Mouse (Mus musculus) cerebellum, adult 11-12 months (tissue): ENCODE results near the gene Ldhal6b.
A peak's percentile ranks its signal among the peaks of the same experiment; 100 is the strongest.

Experiments used
- DNase-seq: peaks from one replicate; pipeline ENCODE4 v3.0.0; 2022

Ldhal6b gene

DNA sequence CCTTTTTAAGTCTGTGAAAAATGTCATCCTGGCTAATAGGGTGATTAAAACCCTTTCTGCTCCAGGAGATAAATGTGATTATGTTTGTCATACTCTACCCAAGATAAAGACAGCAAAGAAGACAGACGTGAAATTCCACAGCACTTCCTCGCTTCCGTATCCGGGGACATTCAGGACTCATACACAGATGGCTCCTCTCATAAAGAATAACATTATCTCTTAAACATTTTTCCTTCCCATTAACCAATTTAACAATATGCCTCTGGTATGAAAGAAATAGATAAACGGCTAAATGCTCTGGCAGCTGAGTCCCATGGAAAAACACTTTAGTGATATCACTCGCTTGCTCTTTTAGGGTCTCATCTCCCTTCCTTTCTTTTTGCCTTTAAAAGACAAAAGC lies 11.5 kb downstream of the Ldhal6b start:
- DNase-seq: no peak

DNA sequence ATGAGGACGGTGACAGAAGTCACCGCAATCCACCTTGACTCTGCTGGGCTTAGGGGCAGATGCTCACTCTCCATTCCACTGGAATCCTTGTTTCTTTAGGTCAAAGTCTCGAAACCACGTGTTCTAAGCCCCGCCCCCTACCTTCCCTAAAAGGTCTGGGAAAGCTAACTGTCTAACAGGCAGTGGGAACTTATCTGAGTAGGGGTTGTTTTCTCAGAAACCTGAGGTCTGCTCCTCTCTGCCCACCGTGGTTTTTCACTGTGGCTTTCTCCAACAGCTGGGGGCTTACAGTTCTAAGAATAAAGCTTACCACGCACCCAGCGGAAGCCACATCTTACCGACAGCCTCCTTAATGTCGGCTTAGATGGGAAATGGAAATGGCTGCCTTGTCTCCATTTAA lies 12.0 kb downstream of the Ldhal6b start:
- DNase-seq: no peak

DNA sequence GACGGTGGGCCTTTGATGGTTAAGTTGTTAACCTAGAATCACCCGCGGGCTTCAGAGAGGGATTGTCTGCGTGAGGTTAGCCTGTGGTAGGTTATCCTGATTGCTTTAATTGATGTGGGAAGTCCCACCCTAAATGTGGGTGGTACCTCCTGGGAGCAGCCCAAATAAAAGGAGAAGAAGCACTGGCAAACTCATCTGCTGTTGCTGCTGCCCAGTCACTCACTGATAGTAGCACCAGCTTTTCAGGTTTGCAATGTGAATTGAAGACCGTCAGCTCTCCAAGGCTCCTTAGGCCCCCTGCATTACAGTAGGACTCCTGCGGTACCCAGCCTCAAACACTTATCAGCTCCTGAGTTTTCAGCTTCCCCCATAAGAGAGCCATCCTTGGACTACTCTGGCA lies 14.7 kb downstream of the Ldhal6b start:
- no peak for DNase-seq

DNA sequence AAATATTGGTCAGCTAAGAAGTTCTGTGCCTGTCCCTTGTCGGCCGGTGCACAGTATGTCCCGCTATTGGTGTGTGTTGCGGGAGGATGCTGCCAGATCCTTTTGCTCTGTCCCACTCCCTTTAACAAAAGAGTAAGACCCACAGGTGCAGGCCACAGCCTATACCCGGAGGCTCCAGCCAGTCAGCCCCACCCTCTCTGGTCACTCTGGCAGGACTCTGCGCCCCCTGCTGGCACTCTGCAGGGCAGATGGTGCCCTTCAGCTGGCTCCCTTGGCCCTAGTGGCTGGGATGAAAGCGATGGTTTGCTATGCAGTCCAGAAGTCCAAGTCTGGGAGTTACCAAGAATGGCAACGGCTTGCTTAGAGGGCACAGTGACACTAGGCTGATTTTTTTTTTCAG lies 15.9 kb downstream of the Ldhal6b start:
- peak; percentile 88 for DNase-seq

DNA sequence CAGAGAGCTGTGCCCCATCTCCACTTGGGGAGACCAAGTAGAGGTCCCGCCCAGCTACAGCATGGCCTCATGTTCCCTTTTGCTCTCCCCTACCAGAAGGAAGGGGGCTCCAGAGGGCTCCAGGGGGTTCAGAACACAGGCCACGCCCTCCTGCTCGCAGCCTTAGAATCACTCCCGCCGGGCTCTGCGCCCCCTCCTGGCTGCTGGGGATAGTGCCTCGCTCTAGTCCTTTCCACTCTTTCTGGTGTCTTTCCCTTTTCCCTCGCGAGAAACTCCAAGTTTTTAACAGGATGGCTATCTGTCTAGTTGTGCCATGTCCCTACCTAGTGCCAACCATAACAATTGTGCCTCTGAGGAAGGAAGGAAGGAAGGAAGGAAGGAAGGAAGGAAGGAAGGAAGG lies 16.5 kb downstream of the Ldhal6b start:
- DNase-seq: peak; percentile 47

DNA sequence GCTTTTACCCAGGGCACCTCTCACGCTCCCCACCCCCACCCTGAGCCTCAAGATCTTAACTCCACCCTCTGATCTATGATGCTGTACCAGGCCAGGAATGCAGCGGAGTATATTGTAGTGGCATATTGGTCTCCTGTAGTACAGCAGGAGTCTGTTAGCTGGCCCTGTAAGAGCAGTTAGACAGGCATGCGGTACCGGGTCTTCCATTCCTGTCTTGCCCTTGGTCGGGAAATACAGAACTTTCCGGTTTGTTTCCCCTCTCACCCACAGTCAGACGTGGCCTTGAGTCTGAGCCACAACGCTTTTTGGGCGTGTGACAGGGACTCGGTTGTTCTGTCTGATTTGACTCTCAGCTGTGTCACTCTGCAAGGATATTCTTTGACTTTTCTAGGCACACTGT lies 17.3 kb downstream of the Ldhal6b start:
- no peak for DNase-seq

DNA sequence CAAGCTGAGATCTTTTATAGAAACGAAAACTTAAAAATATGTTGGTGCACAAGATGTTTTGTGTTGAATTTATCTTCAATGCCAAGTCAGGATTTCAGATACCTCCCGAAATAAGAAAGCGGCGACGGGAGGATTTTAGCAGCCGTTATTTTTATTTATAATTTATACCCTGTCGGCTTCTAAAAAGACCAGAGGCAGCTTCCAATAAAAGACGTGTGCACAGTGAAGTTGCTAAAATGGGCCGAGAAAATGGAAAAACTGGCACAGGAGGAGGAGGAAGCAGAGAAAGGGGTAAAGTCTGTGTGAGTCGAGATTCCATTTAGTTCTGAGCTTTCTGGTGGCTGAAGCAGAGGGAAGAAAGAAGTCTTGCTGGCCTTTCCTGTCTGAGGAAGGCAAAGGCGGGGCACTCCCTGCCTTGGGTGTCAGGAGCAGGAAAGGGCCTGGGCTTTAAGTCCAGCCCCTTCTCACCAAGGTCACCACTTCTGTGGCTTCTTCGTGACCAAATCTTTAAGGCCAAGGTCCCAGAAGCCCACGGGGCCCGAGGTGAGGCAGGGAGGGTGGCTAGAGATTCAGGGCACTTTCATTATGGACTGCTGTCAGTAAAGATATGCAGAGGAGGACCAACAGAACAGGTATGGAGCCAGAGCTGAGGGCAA lies 18.0 kb downstream of the Ldhal6b start:
- DNase-seq: no peak

DNA sequence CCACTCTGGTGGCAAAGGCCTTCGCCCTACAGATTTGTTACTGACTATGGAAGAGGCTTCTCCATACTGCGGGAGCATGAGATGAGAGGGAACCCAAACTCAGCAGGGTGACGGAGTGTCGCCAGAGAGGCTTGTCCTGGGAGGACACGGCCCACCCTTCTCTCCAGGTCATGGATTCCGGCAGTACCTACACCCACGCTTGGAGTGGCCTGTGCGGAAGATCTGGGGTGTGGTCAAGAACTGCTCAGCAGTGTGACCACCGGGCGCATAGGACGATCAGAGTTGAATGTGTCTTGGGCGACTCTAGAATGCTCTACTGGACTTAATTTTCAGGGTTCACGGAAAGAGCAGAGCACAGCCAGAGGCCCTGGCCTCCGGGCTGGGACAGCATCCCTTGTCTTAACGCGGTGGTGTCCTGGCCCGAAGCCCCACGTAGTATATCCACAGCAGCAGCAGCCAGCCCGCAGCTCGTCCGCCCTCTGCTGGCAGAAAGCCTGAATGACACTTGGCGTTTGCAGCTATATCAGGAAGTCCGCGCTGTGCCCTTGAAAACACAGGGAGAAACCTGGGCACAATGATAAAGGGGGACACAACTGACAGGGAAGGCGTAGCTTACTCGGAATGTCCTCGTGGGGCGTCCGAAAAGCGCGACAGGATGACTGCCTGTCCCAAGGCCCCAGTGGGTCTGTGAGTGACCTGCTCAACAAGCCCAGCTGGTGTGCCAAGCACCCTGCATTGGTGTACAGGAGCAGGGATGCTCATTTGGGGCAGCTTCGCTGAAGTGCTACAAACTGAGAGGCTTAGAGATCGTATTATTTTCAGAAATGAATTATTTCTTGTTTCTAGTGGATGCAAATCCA lies 21.2 kb downstream of the Ldhal6b start:
- peak; percentile 83 for DNase-seq

DNA sequence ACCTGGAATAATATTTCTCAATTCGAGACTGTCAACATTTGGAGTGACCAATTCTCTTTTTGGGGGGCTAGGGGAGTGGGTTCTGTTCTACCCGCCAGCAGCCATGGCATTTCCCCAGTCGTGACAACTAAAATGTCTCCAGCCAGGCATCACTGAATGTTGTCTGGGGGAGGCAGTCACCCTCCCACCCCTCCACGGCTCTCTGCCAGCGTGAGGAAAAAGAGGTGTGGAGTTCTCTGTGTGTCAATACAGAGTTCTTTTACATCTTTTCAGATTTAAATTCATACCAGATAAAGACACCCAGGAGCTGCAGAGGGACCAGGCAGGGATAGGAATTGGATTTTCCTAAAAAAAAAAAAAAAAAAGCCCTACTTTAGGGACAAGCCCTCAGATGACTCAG lies 22.4 kb downstream of the Ldhal6b start:
- no peak for DNase-seq

DNA sequence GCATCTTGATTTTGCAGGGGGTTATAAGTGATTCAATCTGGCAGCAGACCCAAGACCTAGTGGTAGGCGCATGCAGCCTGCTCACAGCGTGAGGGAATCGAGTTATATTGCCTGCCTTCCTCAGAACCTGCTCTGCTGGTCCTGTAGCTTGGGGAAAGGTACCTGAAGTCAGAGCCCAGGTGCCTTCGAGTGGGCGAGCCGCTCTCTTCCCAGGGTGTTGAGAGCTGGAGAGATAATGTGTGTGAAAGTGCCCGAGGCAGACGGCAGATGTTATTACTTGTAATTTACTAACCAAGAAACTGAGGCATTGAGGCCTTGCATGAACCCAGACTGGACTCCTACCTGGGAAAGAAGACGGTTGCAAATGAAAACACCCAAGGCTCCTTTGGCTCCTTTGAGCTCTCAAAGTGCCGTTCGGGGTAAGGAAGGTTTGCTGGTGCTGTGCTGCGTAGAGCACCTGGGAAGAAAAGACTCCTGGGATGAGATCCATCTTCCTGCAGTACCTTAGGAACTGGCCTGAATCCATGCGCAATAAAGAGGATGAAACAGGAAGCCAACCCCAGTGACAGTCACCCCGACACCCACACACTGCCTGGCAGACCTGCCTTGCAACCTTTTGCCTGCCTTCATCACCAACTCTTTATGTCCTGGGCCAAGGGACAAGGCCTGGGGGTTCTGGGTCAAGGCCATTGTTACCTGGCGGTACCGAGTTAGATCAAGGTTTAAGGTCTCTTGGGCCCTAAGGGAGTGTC lies 22.9 kb downstream of the Ldhal6b start:
- DNase-seq: no peak

DNA sequence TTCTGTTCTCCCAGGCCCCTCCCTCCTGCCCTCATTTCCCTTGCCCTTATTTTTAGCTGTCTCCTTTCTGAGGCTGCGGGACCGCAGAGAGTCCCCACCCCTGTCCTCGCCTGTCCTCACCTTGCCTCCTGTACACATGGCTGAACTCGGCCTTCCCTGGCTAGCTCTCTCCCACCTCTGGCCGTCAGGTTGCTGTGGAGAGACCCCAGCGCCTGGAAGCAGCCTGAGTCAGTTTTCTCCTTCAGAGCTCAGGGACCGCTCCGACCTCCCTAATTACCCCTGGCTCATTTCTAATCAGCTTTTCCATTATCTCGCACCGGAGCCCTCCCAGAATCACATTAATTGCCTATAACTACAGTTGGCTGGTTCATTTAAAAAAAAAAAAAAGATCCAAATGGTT lies 27.9 kb downstream of the Ldhal6b start:
- DNase-seq: no peak

DNA sequence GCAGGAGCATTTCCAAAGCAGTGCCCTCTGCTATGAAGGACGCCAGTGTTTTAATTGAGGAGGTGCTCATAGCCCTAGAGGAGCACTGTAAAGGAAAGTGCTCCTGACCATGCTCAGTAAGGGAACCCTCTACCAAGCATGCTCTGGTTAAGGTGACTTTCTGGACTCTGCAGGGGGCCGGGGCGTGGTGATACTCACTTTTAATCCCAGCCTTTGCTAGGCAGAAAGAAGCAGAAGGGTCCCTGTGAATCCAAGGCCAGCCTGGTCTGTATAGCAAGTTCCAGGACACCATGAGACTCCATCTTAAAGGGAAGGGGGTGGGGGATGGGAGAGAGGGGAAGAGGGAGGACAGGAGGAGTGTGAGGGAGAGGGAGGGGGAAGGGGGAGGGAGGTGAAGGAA lies 30.2 kb downstream of the Ldhal6b start:
- DNase-seq: no peak

DNA sequence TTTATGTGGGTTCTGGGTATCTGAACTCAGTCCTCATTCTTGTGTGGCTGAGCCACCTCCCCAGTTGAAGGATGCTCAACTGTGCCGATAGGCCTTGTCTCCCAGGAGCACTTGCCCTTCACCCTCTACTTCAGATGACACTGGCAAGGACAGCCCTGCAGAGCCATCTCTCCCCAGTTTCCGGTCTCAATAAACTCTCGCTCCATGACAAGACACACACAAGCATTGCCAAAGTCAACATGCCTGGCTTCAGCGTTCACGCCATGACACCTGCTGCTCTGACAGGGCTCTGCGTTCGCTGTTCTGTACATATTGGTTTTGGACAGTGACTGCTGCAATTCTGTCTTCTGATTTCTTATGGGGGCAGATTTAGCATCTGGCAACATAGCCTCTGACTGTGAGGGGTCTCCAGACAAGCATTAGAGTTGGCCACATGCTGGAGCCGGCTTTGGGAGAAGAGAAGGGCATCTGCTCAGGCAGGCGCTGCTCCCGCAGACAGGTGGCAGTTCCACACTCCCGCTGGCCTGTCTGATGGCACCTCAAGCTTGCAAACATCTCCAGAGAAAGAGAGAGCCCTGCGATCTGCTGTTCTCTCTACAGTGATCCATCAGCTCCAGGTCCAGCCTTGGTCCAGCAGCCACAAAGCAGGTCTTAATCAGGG lies 31.6 kb downstream of the Ldhal6b start:
- DNase-seq: peak; percentile 85

DNA sequence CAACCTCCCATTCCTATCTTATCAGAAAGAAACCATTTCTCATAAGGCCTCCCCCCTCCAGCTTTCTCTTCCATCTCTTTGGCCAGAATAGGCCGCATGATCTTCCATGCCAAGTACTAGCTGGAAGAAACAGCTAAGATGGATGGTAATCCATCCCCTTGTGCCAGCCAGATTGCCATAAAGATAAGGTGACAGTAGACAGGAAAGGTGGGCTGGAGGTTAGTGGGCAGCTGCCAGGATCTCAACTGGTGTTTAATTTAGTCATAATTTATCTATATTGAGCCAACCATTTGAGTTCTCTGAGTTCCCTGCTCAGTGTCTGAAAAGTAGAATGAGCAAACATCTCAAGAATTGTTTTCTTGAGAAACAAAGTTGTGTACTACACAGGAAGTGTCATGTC lies 32.9 kb downstream of the Ldhal6b start:
- DNase-seq: no peak

DNA sequence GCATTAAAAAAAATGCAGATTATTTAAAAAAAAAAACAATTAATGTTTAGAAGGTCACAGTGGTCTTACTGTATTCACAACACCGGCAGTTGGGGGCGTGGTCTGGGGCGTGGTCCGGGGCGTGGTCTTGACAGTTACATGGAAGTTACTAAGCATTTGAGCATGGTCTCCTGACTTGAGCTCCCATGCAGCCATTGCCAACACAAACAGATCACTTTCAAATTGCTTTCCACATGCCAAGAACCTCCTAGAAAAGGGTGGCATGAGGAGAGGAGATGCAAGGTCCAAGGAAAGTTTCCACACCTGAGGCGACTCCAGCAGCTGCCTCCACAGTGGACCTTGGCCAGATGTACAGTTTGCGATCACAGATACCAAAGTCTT lies 40.6 kb downstream of the Ldhal6b start:
- DNase-seq: no peak

DNA sequence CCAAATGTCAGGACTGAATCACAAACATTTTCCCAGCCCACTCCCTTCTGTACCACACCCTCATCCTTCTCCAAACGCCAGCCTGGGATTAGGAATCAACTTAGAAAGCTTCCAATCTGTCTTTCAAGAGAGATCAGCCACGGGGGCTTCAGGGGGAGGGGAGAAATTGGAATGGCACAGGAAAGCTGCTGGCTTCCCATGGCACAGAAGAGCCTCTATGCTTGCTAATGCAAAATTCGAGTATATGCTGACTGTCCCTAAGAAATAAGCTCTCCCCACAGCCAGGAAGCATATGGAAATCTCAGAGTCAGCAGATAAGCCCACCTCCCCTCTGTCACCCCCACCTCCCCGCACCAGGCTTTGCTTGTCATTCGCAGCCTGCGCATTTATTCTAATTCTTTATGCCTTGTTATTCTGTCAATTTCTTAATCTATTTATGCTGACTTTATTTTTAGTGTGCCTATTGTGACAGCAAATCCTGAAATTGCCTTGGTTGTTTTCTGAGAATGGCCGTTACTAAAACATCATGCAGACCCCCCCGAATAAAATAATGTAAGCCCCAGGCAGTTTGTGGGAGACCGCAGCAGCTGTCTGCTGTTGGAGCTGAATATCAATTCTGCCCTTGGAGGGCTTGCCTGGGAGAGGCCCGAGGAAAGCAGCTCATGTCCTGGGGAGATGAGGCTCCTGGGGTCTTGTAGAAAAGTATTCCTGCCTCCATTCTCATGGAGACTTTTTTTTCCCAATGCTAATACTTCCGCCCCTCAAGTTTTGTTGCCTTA lies 41.2 kb downstream of the Ldhal6b start:
- DNase-seq: no peak

DNA sequence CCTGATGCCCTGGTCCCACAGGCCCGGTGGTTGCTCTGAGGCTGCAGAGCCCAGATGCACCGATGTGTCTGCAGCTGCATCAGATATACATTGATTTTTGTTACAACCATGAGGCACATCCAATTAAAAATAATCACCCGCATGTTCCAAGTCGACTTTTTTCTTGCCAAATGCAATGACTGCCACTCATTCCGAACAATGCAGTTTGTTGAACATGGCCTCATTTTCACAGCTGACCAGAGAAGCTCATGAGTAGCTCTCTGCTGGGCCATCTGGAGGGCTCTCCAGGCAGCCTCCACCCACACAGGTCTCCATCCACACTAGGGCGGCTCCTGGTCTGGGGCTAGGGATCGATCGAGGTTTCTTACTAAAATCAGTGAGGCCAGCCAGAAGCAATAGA lies 45.6 kb downstream of the Ldhal6b start:
- DNase-seq: peak; percentile 68

DNA sequence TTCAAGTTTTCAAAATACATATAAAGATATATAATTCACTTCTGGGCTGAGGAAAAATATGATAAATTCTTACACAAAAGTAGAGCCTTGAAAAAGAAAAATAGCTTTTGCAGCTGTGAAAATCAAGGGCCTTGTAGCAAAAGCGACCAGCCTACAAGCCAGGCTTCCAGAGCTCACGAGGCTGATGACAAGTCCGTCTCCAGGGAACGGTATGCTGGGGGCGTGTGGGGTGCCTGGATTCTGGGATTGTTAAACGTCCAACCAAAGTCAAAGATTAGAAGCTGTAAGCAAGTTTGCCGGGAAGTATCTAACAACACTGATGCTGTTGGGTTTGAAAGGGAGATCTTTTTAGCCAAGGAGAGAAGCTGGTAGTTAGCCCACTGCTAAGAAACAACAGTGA lies 47.0 kb downstream of the Ldhal6b start:
- no peak for DNase-seq

DNA sequence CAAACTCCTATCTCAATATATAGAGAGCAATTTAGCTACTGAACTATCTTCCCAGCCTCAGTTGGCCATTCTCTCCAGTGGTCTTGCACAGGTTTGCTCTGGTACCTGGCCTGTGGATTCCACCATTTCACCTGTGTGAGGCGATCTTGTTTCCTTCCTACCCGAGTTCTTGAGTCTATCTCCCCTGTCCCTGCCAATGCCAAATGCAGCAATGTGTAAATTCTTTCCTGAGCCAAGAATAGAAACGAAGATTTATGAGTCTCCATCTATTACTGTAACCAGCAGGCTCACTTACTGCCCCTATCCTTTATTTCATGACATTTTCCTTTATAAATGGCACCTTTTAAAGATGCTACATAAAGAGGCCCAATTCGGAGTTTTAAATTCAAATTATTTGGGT lies 47.5 kb downstream of the Ldhal6b start:
- no peak for DNase-seq
